15 mouse cellular contexts compared by ENCODE assay signal in genomic region chr11:91053321-91053720, GRCm38 (mm10).
"Had no signal": no experiment of that assay in that cellular context is flagged by ENCODE, and none has a peak within 500 bp of the region (broad histone marks: within the 10 kb centered on the region; RNA-seq: fewer than 3 reads in every experiment).

No protein-coding gene starts in this region.

- H3K4me2 ChIP-seq: midbrain, embryonic 11.5 days; midbrain, embryonic 13.5 days; midbrain, embryonic 15.5 days; neural tube, embryonic 12.5 days; stomach, embryonic 15.5 days had no signal

- H3K27ac ChIP-seq: macrophage; midbrain, embryonic 13.5 days; midbrain, embryonic 15.5 days; neural tube, embryonic 12.5 days; stomach, embryonic 15.5 days; stomach, postnatal 0 days had no signal

- H3K36me3 ChIP-seq: midbrain, embryonic 13.5 days; midbrain, embryonic 15.5 days; neural tube, embryonic 12.5 days; stomach, embryonic 15.5 days had no signal

- ATAC-seq: liver, postnatal 0 days; midbrain, embryonic 13.5 days; midbrain, embryonic 15.5 days had no signal

- H3K4me1 ChIP-seq: megakaryocyte, embryonic 14.5 days; midbrain, embryonic 15.5 days; stomach, embryonic 15.5 days had no signal

- H3K9me3 ChIP-seq: megakaryocyte, embryonic 14.5 days; midbrain, embryonic 13.5 days; midbrain, embryonic 15.5 days; neural tube, embryonic 12.5 days; stomach, embryonic 15.5 days had no signal

- DNase-seq: liver, postnatal 0 days; lung, adult 2 months; lung, postnatal 10 days; right cerebral cortex, postnatal 14 days; thymus, adult 2 months; thymus, postnatal 25 days; thymus, postnatal 4 days had no signal

- H3K4me3 ChIP-seq: megakaryocyte, embryonic 14.5 days; midbrain, embryonic 13.5 days; midbrain, embryonic 15.5 days; neural tube, embryonic 12.5 days; stomach, embryonic 15.5 days had no signal

- H3K9ac ChIP-seq: liver, postnatal 0 days; midbrain, embryonic 13.5 days; midbrain, embryonic 15.5 days; neural tube, embryonic 12.5 days; stomach, embryonic 15.5 days had no signal

- H3K27me3 ChIP-seq: megakaryocyte, embryonic 14.5 days; midbrain, embryonic 13.5 days; midbrain, embryonic 15.5 days; neural tube, embryonic 12.5 days; stomach, embryonic 15.5 days had no signal
